Mouse (Mus musculus): ENCODE data around the gene Dolpp1. TPM values are rescaled to one million over a fixed set of nuclear protein-coding genes. Genes with fewer than 3 reads are reported as not detected.

Gene Dolpp1
- polyA plus RNA-seq, 1 experiment, result 73.2 TPM

DNA sequence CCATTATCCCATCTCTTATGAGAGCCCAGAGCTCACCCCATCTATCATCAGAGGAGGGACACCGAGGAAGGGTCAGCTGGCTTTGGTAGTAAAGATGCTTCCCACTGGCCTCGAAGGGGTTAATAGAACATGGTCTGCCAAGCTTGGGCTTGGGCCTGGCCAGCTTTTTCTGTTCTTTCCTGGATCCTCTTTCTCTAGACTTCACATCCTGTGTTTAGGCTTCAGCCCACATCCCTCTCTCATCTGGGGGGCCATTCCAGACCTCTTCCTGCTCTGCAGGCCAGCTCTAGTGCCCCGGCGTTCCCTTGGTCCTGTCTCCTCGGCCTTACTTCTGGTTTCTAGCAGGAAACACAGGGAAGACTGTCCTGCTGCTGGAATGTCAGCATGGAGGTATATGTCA, 52.0 kb downstream of the Dolpp1 start:
- no peak for DNase-seq (ENCODE audit: low read depth)
- TF ChIP-seq POLR2A (IDR thresholded peaks at IDR 0.05; ENCODE audit: borderline replicate concordance, extremely low read depth, insufficient read depth, insufficient read length, poor library complexity, severe bottlenecking) (no peak), CTCF (IDR thresholded peaks at IDR 0.05; ENCODE audit: borderline replicate concordance, extremely low read depth, insufficient read depth, insufficient read length) (no peak)

GRCm38 (mm10) chr2:30444450-30444849, 52.4 kb downstream of the Dolpp1 start:
- no peak for DNase-seq (ENCODE audit: low read depth)
- TF ChIP-seq POLR2A (IDR thresholded peaks at IDR 0.05; ENCODE audit: borderline replicate concordance, extremely low read depth, insufficient read depth, insufficient read length, poor library complexity, severe bottlenecking), result no peak
- TF ChIP-seq CTCF (IDR thresholded peaks at IDR 0.05; ENCODE audit: borderline replicate concordance, extremely low read depth, insufficient read depth, insufficient read length), result no peak

GRCm38 (mm10) chr2:30445312-30445711, 53.3 kb downstream of the Dolpp1 start:
- DNase-seq (ENCODE audit: low read depth), result no peak
- no peak for TF ChIP-seq POLR2A (IDR thresholded peaks at IDR 0.05; ENCODE audit: borderline replicate concordance, extremely low read depth, insufficient read depth, insufficient read length, poor library complexity, severe bottlenecking)
- TF ChIP-seq CTCF (IDR thresholded peaks at IDR 0.05; ENCODE audit: borderline replicate concordance, extremely low read depth, insufficient read depth, insufficient read length), result no peak

- no peak for DNase-seq (ENCODE audit: low read depth)
- TF ChIP-seq CTCF (IDR thresholded peaks at IDR 0.05; ENCODE audit: borderline replicate concordance, extremely low read depth, insufficient read depth, insufficient read length) (no peak), POLR2A (IDR thresholded peaks at IDR 0.05; ENCODE audit: borderline replicate concordance, extremely low read depth, insufficient read depth, insufficient read length, poor library complexity, severe bottlenecking) (no peak)
These were observed 55.1 kb downstream of the Dolpp1 start for GRCm38 (mm10) chr2:30446891-30447826.

DNA sequence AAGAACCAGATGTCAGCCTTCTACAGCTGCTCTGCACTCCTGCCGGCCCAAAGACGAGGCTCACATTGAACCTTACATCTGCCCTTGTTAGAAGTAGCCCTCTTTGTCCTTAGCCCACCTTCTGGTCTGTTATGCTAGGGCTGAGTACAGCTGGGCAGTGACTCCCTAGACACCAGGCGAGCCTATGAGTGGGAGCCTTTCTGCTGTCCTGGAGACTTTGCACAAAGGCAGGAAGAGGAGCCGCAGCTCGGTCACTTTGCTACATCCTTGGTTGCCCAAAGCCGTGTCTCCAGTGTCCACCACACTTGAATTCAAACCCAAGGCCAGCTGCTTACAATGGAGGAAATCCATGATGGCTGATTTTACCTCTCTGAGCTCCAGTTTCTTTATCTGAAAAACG, 56.3 kb downstream of the Dolpp1 start:
- TF ChIP-seq CTCF (IDR thresholded peaks at IDR 0.05; ENCODE audit: borderline replicate concordance, extremely low read depth, insufficient read depth, insufficient read length) (no peak), POLR2A (IDR thresholded peaks at IDR 0.05; ENCODE audit: borderline replicate concordance, extremely low read depth, insufficient read depth, insufficient read length, poor library complexity, severe bottlenecking) (no peak)
- no peak for DNase-seq (ENCODE audit: low read depth)

Other genes starting within 250 kb of the Dolpp1 start
- gene Endog, start 220.8 kb upstream of the Dolpp1 start, polyA plus RNA-seq (2012; rRNA removed), result 19.1 and 19.2 TPM in 2 replicates
- gene Spout1, start 213.8 kb upstream of the Dolpp1 start, polyA plus RNA-seq (2012; rRNA removed), result 48.1 and 53.8 TPM in 2 replicates
- gene Kyat1, start 186.4 kb upstream of the Dolpp1 start, polyA plus RNA-seq (2012; rRNA removed), result 30.0 and 42.9 TPM in 2 replicates
- gene Lrrc8a, start 154.5 kb upstream of the Dolpp1 start, polyA plus RNA-seq (2012; rRNA removed), result 33.4 and 42.4 TPM in 2 replicates
- 14.8 and 23.6 TPM in 2 replicates for gene Gm28035, start 151.7 kb upstream of the Dolpp1 start, polyA plus RNA-seq (2012; rRNA removed)
- gene Phyhd1, start 126.1 kb upstream of the Dolpp1 start, polyA plus RNA-seq (2012; rRNA removed), result 11.8 and 21.8 TPM in 2 replicates
- not detected in 2 replicates for gene Gm28038, start 111.2 kb upstream of the Dolpp1 start, polyA plus RNA-seq (2012; rRNA removed)
- gene Dolk, start 105.9 kb upstream of the Dolpp1 start, polyA plus RNA-seq (2012; rRNA removed), result 15.7 TPM in 2 replicates
- gene Nup188, start 105.9 kb upstream of the Dolpp1 start, polyA plus RNA-seq (2012; rRNA removed), result 46.3 and 48.7 TPM in 2 replicates
- gene Sh3glb2, start 32.9 kb upstream of the Dolpp1 start, polyA plus RNA-seq (2012; rRNA removed), result 304 and 410 TPM in 2 replicates
- gene Miga2, start 28.0 kb upstream of the Dolpp1 start, polyA plus RNA-seq (2012; rRNA removed), result 40.4 and 43.8 TPM in 2 replicates
- 28.3 and 31.3 TPM in 2 replicates for gene Crat, start 23.6 kb downstream of the Dolpp1 start, polyA plus RNA-seq (2012; rRNA removed)
- gene Ptpa, start 23.8 kb downstream of the Dolpp1 start, polyA plus RNA-seq (2012; rRNA removed), result 151 and 152 TPM in 2 replicates
- 26.1 and 37.9 TPM in 2 replicates for gene Ier5l, start 82.0 kb downstream of the Dolpp1 start, polyA plus RNA-seq (2012; rRNA removed)
- 0.57 and 0.72 TPM in 2 replicates for gene Cstad, start 202.8 kb downstream of the Dolpp1 start, polyA plus RNA-seq (2012; rRNA removed)

All from brain, embryonic 14.5 days (tissue).